ENCODE assay signal across 7 mouse cellular contexts in genomic region chr7:84605033-84605687, GRCm38 (mm10). TPM values are rescaled to one million over a fixed set of nuclear protein-coding genes. Genes with fewer than 3 reads are reported as not detected.
DNase-seq lines count a peak whose midpoint lies in the region; ATAC-seq and TF ChIP-seq lines count a peak whose summit lies in the region.

No protein-coding gene starts in this region.

- H3K4me1 ChIP-seq in testis, adult 2 months (ENCODE audit: control insufficient read depth, insufficient read depth, low read length) = peaks cover 10% of the 10 kb centered on the region
- peaks cover 9% of the 10 kb centered on the region; the same call in 1 of the 2 replicates for H3K4me1 ChIP-seq in embryonic facial prominence, embryonic 14.5 days (ENCODE audit: control insufficient read depth, insufficient read depth, low read length)
- H3K4me1 ChIP-seq in hindbrain, embryonic 16.5 days (ENCODE audit: control insufficient read depth, insufficient read depth, low read depth, low read length) = peaks cover 14% of the 10 kb centered on the region

- H3K36me3 ChIP-seq in testis, adult 2 months (ENCODE audit: control insufficient read depth, insufficient read depth, low read length) = no peaks in the 10 kb centered on the region
- H3K36me3 ChIP-seq in embryonic facial prominence, embryonic 14.5 days (ENCODE audit: control insufficient read depth, insufficient read depth, low read length) = no peaks in the 10 kb centered on the region
- H3K36me3 ChIP-seq in hindbrain, embryonic 16.5 days (ENCODE audit: control insufficient read depth, insufficient read depth, low read length) = no peaks in the 10 kb centered on the region
- H3K36me3 ChIP-seq in macrophage (ENCODE audit: inconsistent target) = no peaks in the 10 kb centered on the region

- peak overlapping the region; percentile 36; the same call in 1 of the 2 replicates for H3K27ac ChIP-seq in testis, adult 2 months (ENCODE audit: control insufficient read depth, insufficient read depth, low read depth, low read length)
- no peak overlapping the region for H3K27ac ChIP-seq in embryonic facial prominence, embryonic 14.5 days (replicated peaks; ENCODE audit: low read depth, low read length)
- peak overlapping the region; percentile 12; the same call in 1 of the 2 replicates for H3K27ac ChIP-seq in hindbrain, embryonic 16.5 days (ENCODE audit: low read depth, low read length)
- no peak overlapping the region for H3K27ac ChIP-seq in macrophage

- H3K9ac ChIP-seq in embryonic facial prominence, embryonic 14.5 days (ENCODE audit: low read depth, low read length) = peak overlapping the region; percentile 66
- H3K9ac ChIP-seq in hindbrain, embryonic 16.5 days (ENCODE audit: low read depth, low read length) = peak overlapping the region; percentile 75

- no peaks in the 10 kb centered on the region for H3K9me3 ChIP-seq in embryonic facial prominence, embryonic 14.5 days (ENCODE audit: control insufficient read depth, low read length)
- no peaks in the 10 kb centered on the region for H3K9me3 ChIP-seq in hindbrain, embryonic 16.5 days (ENCODE audit: control insufficient read depth, low read length)

- no peak for TF ChIP-seq POLR2A in testis, adult 2 months (IDR thresholded peaks at IDR 0.05; ENCODE audit: control insufficient read depth, low read depth, low read length)

- H3K27me3 ChIP-seq in testis, adult 2 months (ENCODE audit: control insufficient read depth, insufficient read depth, low read length) = no peaks in the 10 kb centered on the region
- no peaks in the 10 kb centered on the region; the same call in 1 of the 2 replicates for H3K27me3 ChIP-seq in embryonic facial prominence, embryonic 14.5 days (replicated peaks; ENCODE audit: control insufficient read depth, insufficient read depth, low read length)
- H3K27me3 ChIP-seq in hindbrain, embryonic 16.5 days (replicated peaks; ENCODE audit: control insufficient read depth, insufficient read depth, low read length) = no peaks in the 10 kb centered on the region

- H3K4me2 ChIP-seq in embryonic facial prominence, embryonic 14.5 days (ENCODE audit: low read depth, low read length) = peak overlapping the region; percentile 97
- peak overlapping the region; percentile 98 for H3K4me2 ChIP-seq in hindbrain, embryonic 16.5 days (ENCODE audit: low read length)

- WGBS in embryonic facial prominence, embryonic 14.5 days = 6% methylated on average over 19 of the region's 19 CpGs
- WGBS in hindbrain, embryonic 16.5 days = 9% methylated on average over 19 of the region's 19 CpGs
- WGBS in macrophage (ENCODE audit: missing documents) = 19% methylated on average over 19 of the region's 19 CpGs

- no peak for ATAC-seq in embryonic facial prominence, embryonic 14.5 days (ENCODE audit: low read depth)
- ATAC-seq in hindbrain, embryonic 16.5 days = peak; percentile 55

- H3K4me3 ChIP-seq in testis, adult 2 months (ENCODE audit: control insufficient read depth, low read depth, low read length) = peak overlapping the region; percentile 85
- peak overlapping the region; percentile 55 for H3K4me3 ChIP-seq in embryonic facial prominence, embryonic 14.5 days (ENCODE audit: low read depth, low read length)
- peak overlapping the region; percentile 57 for H3K4me3 ChIP-seq in hindbrain, embryonic 16.5 days (ENCODE audit: low read length)
- peak overlapping the region; percentile 48 for H3K4me3 ChIP-seq in macrophage (ENCODE audit: inconsistent target)

- DNase-seq in testis, postnatal 10 days (ENCODE audit: low spot score) = no peak
- DNase-seq in embryonic facial prominence, embryonic 14.5 days (ENCODE audit: low spot score) = peak; percentile 16
- no peak for DNase-seq in ovary, adult 18-20 months (ENCODE audit: low spot score)
- DNase-seq in cerebellum, adult 18-20 months = no peak

- no peaks in the 10 kb centered on the region for H3K79me2 ChIP-seq in macrophage (ENCODE audit: inconsistent target)

- no peak for TF ChIP-seq CTCF in testis, adult 2 months (IDR thresholded peaks at IDR 0.05; ENCODE audit: control insufficient read depth, insufficient read depth, insufficient replicate concordance, low read depth, low read length)

RNA-seq across cellular contexts. Expression of gene Fah, which starts 1.4 kb away (rescaled TPM):
- 4.7 and 12.0 TPM in 2 replicates for polyA plus RNA-seq in testis, adult 2 months (2012; rRNA removed)
- polyA plus RNA-seq in embryonic facial prominence, embryonic 14.5 days (2014; fragmentation: Nextera tagmentation; extraction: Ambion mirVana) = 7.0 and 7.4 TPM in 2 replicates
- polyA plus RNA-seq in hindbrain, embryonic 16.5 days (2015; fragmentation: Nextera tagmentation; extraction: Ambion mirVana) = 15.7 and 15.9 TPM in 2 replicates
- 1 to 10 TPM in 24 of 26 experiments, under 1 TPM in 2; 0.81 to 5.0 (median 2.3) TPM for total RNA-seq in macrophage (2018; cell fraction: chromatin; rRNA removed)
- total RNA-seq in macrophage (2018; cell fraction: cytosol; rRNA removed) = 1 to 10 TPM in 21 of 26 experiments, under 1 TPM in 5; 0.63 to 2.9 (median 1.6) TPM
- 1 to 10 TPM in 18 of 26 experiments, under 1 TPM in 6, not detected in 2; 0.42 to 5.4 (median 1.5) TPM for total RNA-seq in macrophage (2018; cell fraction: nucleus; rRNA removed)
- 1.2 to 3.5 TPM (median 1.3 TPM) in 3 replicates for polyA plus RNA-seq in macrophage (2018)

Comparison
In these comparisons a context has a peak if more than half of its experiments do, and no peak if none do; other contexts are left out.
1. H3K27ac ChIP-seq: peak in testis, adult 2 months (single experiment) and hindbrain, embryonic 16.5 days (single experiment); none in embryonic facial prominence, embryonic 14.5 days (single experiment) and macrophage (single experiment).
2. Peak in every context shown above with its lines, with median percentiles within 50 percentile points of each other: H3K4me3 ChIP-seq.